Mouse (Mus musculus) neural tube, embryonic 13.5 days (tissue): ENCODE measurements at regions not wholly inside any gene's neighbourhood (a gene's known extent, or its start where the extent isn't known, plus 50 kb on each side); places are given as distances from the start of the nearest gene placed in this dataset.
A peak's percentile ranks its signal among the peaks of the same experiment; 100 is the strongest.

Source experiments
- ATAC-seq: fragments of 200-750 bp; cut with Nextera tagmentation; 2 replicates; pipeline ENCODE4 v1.8.0; 2017; ENCODE audit warnings: low read depth, mild to moderate bottlenecking, moderate TSS enrichment, moderate library complexity
- H3K27ac ChIP-seq: fragments of 300-500 bp; sonication (generic); replicated peaks from 2 replicates; pipeline ENCODE4 v1.5.1; 2015; ENCODE audit warnings: moderate library complexity, mild to moderate bottlenecking, inconsistent platforms
- H3K27me3 ChIP-seq: fragments of 300-500 bp; sonication (generic); 2 replicates; pipeline ENCODE4 v1.6.1; 2015; ENCODE audit warnings: mild to moderate bottlenecking, inconsistent platforms
- H3K36me3 ChIP-seq: fragments of 300-500 bp; sonication (generic); 2 replicates; pipeline ENCODE4 v1.6.1; 2015; ENCODE audit warnings: mild to moderate bottlenecking, inconsistent platforms
- H3K4me1 ChIP-seq: fragments of 300-500 bp; sonication (generic); replicated peaks from 2 replicates; pipeline ENCODE4 v1.6.1; 2015; ENCODE audit warnings: inconsistent platforms
- H3K4me2 ChIP-seq: fragments of 300-500 bp; sonication (generic); 2 replicates; pipeline ENCODE4 v1.6.1; 2015; ENCODE audit warnings: inconsistent platforms, mild to moderate bottlenecking, moderate library complexity
- H3K4me3 ChIP-seq: fragments of 300-500 bp; sonication (generic); 2 replicates; pipeline ENCODE4 v1.5.1; 2015; ENCODE audit warnings: mild to moderate bottlenecking, inconsistent platforms
- H3K9ac ChIP-seq: fragments of 300-500 bp; sonication (generic); 2 replicates; pipeline ENCODE4 v1.6.1; 2015; ENCODE audit warnings: moderate library complexity, mild to moderate bottlenecking, inconsistent platforms
- H3K9me3 ChIP-seq: fragments of 300-500 bp; sonication (generic); 2 replicates; pipeline ENCODE4 v1.6.1; 2016; ENCODE audit warnings: inconsistent platforms
- WGBS: fragments of 180-500 bp; shearing (Covaris S2); methylation state at CpG from one replicate; pipeline ENCODE4 v1.1.7; 2015; 5-methylcytosine and 5-hydroxymethylcytosine counted together

DNA sequence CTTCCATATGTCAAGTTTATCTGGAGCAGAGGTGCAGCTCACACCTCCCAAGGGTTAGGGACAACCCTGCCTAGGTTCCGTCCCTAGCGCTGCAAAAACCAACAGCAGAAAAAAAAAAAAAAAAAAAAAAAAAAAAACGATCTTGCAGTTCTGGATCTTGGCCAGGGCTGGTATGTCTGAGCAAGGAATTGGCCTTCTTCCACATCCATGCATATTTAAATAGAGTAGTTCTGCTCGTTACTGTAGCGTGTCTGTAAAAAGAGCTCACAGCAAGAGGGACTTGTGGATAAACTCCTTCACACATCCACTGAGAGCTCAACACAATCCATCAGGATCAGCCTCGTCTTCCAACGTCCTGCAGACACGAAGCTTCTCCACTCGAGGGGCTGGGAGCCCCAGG is 639.4 kb upstream of the Adam5 start:
- peak overlapping the region; percentile 42 for H3K27ac ChIP-seq
- no peaks in the 10 kb centered on the region for H3K36me3 ChIP-seq
- H3K9me3 ChIP-seq: no peaks in the 10 kb centered on the region
- ATAC-seq: no peak
- H3K4me2 ChIP-seq: no peak overlapping the region
- H3K27me3 ChIP-seq: no peaks in the 10 kb centered on the region
- peaks cover 45% of the 10 kb centered on the region for H3K4me1 ChIP-seq
- 37% methylated on average over 9 of the region's 9 CpGs for WGBS
- no peak overlapping the region for H3K4me3 ChIP-seq
- H3K9ac ChIP-seq: no peak overlapping the region

GRCm38 (mm10) chr8:25462492-25462891 is 638.3 kb upstream of the Adam5 start:
- no peaks in the 10 kb centered on the region for H3K9me3 ChIP-seq
- H3K4me1 ChIP-seq: peaks cover 45% of the 10 kb centered on the region
- H3K9ac ChIP-seq: no peak overlapping the region
- no peak for ATAC-seq
- H3K27ac ChIP-seq: peak overlapping the region; percentile 23
- no peaks in the 10 kb centered on the region for H3K27me3 ChIP-seq
- WGBS: 15% methylated on average over 4 of the region's 4 CpGs
- H3K4me2 ChIP-seq: no peak overlapping the region
- no peak overlapping the region for H3K4me3 ChIP-seq
- H3K36me3 ChIP-seq: no peaks in the 10 kb centered on the region

- no peaks in the 10 kb centered on the region for H3K36me3 ChIP-seq
- no peak overlapping the region for H3K4me2 ChIP-seq
- no peak overlapping the region for H3K27ac ChIP-seq
- no peaks in the 10 kb centered on the region for H3K27me3 ChIP-seq
- 0 out of 2 replicates have a peak, but pooled peaks cover 5% of the 10 kb centered on the region for H3K9me3 ChIP-seq
- H3K4me1 ChIP-seq: no peaks in the 10 kb centered on the region
- WGBS: 52% methylated on average over 6 of the region's 6 CpGs
- H3K9ac ChIP-seq: no peak overlapping the region
- H3K4me3 ChIP-seq: no peak overlapping the region
- ATAC-seq: no peak
Observed at GRCm38 (mm10) chr8:25455644-25456043, 631.5 kb upstream of the Adam5 start.

- Histone ChIP-seq H3K9me3 (0 out of 2 replicates have a peak, but pooled peaks cover 5% of the 10 kb centered on the region), H3K27ac (no peak overlapping the region), H3K4me1 (no peaks in the 10 kb centered on the region), H3K4me2 (no peak overlapping the region), H3K4me3 (no peak overlapping the region), H3K9ac (no peak overlapping the region), H3K36me3 (no peaks in the 10 kb centered on the region), H3K27me3 (no peaks in the 10 kb centered on the region)
- WGBS: 78% methylated on average over 1 of the region's 1 CpGs
- ATAC-seq: no peak
Observed at GRCm38 (mm10) chr8:25454972-25455371, 630.8 kb upstream of the Adam5 start.

DNA sequence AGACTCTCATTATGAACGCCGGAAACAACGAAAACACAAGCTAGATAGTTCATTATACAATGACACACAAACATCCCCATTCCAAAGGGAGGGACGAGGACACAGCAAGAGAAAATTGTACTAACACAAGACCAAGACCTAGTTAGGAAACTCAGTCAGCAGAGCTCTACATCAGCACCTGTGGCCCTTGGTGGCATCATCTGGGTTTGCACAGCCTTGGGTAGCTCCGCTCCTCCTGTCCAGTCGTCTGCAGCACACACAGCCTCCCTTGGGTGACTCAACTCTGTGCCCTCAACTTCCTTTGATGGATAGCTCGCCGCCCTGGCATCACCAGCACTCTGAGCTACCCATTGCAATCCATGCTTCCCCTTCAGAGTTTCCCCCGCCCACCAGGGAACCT is 629.7 kb upstream of the Adam5 start:
- H3K9ac ChIP-seq: no peak overlapping the region
- no peak overlapping the region for H3K27ac ChIP-seq
- no peaks in the 10 kb centered on the region for H3K27me3 ChIP-seq
- 93% methylated on average over 9 of the region's 9 CpGs for WGBS
- no peak overlapping the region for H3K4me3 ChIP-seq
- H3K4me2 ChIP-seq: no peak overlapping the region
- no peaks in the 10 kb centered on the region for H3K4me1 ChIP-seq
- 0 out of 2 replicates have a peak, but pooled peaks cover 5% of the 10 kb centered on the region for H3K9me3 ChIP-seq
- H3K36me3 ChIP-seq: no peaks in the 10 kb centered on the region
- ATAC-seq: no peak

GRCm38 (mm10) chr8:25450544-25450943 is 626.4 kb upstream of the Adam5 start:
- Histone ChIP-seq H3K4me3 (no peak overlapping the region), H3K9me3 (0 out of 2 replicates have a peak, but pooled peaks cover 5% of the 10 kb centered on the region), H3K9ac (no peak overlapping the region), H3K36me3 (no peaks in the 10 kb centered on the region), H3K4me2 (no peak overlapping the region), H3K4me1 (no peaks in the 10 kb centered on the region), H3K27me3 (no peaks in the 10 kb centered on the region), H3K27ac (no peak overlapping the region)
- no peak for ATAC-seq

DNA sequence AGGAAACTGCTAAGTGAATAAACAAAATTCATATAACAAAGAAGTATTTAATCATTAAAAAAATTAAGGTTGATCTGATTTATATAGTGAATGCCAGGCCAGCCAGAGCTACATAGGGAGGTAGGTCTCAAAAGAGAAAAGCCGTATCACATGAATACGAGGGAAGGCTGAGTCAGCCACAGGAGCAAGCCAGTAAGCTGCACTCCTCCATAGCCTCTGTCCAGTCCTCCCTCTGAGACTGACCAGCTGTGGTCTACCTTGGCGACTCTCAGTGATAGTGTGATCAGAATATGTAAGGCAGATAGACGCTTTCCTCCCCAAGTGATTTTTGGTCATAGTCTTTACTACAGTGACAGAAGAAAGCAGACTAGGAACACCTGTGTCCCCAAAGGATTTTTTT is 625.4 kb upstream of the Adam5 start:
- Histone ChIP-seq H3K9ac (no peak overlapping the region), H3K27me3 (no peaks in the 10 kb centered on the region), H3K27ac (no peak overlapping the region), H3K4me3 (no peak overlapping the region), H3K36me3 (no peaks in the 10 kb centered on the region), H3K9me3 (0 out of 2 replicates have a peak, but pooled peaks cover 5% of the 10 kb centered on the region), H3K4me2 (no peak overlapping the region), H3K4me1 (no peaks in the 10 kb centered on the region)
- no peak for ATAC-seq
- 89% methylated on average over 4 of the region's 4 CpGs for WGBS

- Histone ChIP-seq H3K4me3 (no peak overlapping the region), H3K9ac (no peak overlapping the region), H3K27ac (no peak overlapping the region), H3K4me1 (no peaks in the 10 kb centered on the region), H3K36me3 (no peaks in the 10 kb centered on the region), H3K9me3 (0 out of 2 replicates have a peak, but pooled peaks cover 2% of the 10 kb centered on the region), H3K27me3 (no peaks in the 10 kb centered on the region), H3K4me2 (no peak overlapping the region)
- ATAC-seq: no peak
- WGBS: 91% methylated on average over 4 of the region's 4 CpGs
Observed at GRCm38 (mm10) chr8:25447900-25448299, 623.7 kb upstream of the Adam5 start.

GRCm38 (mm10) chr8:25445968-25446367 is 621.8 kb upstream of the Adam5 start:
- WGBS: 97% methylated on average over 1 of the region's 1 CpGs
- H3K36me3 ChIP-seq: no peaks in the 10 kb centered on the region
- no peak for ATAC-seq
- H3K9ac ChIP-seq: no peak overlapping the region
- H3K27ac ChIP-seq: no peak overlapping the region
- H3K4me1 ChIP-seq: peaks cover 4% of the 10 kb centered on the region
- H3K4me3 ChIP-seq: no peak overlapping the region
- no peaks in the 10 kb centered on the region for H3K27me3 ChIP-seq
- no peaks in the 10 kb centered on the region for H3K9me3 ChIP-seq
- no peak overlapping the region for H3K4me2 ChIP-seq

DNA sequence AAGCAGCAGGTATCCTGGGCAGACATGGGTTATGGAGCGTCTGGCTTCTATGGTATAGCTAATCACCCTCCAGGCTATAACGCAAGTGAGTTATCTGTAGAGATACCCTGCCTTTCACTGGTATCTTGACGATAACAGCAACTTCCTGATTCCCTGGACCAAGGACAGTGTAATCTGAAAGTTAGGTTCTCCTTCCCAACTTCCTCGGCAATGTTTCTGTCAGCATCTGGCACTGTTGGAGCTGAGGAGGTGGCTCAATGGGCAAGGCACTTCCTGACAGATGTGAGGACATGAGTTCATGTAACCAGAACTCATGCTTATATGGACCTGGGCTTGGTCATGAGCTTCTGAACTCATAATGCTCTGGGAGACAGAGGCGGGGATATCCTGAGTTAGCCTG is 620.9 kb upstream of the Adam5 start:
- H3K4me1 ChIP-seq: peaks cover 13% of the 10 kb centered on the region
- H3K36me3 ChIP-seq: no peaks in the 10 kb centered on the region
- H3K4me2 ChIP-seq: no peak overlapping the region
- H3K9ac ChIP-seq: no peak overlapping the region
- ATAC-seq: no peak
- no peak overlapping the region for H3K4me3 ChIP-seq
- no peaks in the 10 kb centered on the region for H3K27me3 ChIP-seq
- WGBS: 81% methylated on average over 5 of the region's 5 CpGs
- no peak overlapping the region for H3K27ac ChIP-seq
- H3K9me3 ChIP-seq: no peaks in the 10 kb centered on the region

GRCm38 (mm10) chr8:25443552-25443951 is 619.4 kb upstream of the Adam5 start:
- H3K9me3 ChIP-seq: no peaks in the 10 kb centered on the region
- no peak overlapping the region for H3K9ac ChIP-seq
- H3K27ac ChIP-seq: no peak overlapping the region
- H3K4me1 ChIP-seq: peaks cover 14% of the 10 kb centered on the region
- H3K36me3 ChIP-seq: no peaks in the 10 kb centered on the region
- H3K4me2 ChIP-seq: no peak overlapping the region
- no peak for ATAC-seq
- 0 out of 2 replicates have a peak, but pooled peaks cover 3% of the 10 kb centered on the region for H3K27me3 ChIP-seq
- no peak overlapping the region for H3K4me3 ChIP-seq
- WGBS: 74% methylated on average over 5 of the region's 5 CpGs

- H3K36me3 ChIP-seq: no peaks in the 10 kb centered on the region
- H3K27me3 ChIP-seq: 0 out of 2 replicates have a peak, but pooled peaks cover 3% of the 10 kb centered on the region
- H3K9ac ChIP-seq: peak overlapping the region; percentile 38; the same call in 1 of the 2 replicates
- peaks cover 14% of the 10 kb centered on the region for H3K4me1 ChIP-seq
- no peaks in the 10 kb centered on the region for H3K9me3 ChIP-seq
- H3K4me3 ChIP-seq: no peak overlapping the region
- H3K4me2 ChIP-seq: peak overlapping the region; percentile 36
- ATAC-seq: no peak
- WGBS: 37% methylated on average over 6 of the region's 6 CpGs
- no peak overlapping the region for H3K27ac ChIP-seq
Observed at GRCm38 (mm10) chr8:25441057-25441441, 616.9 kb upstream of the Adam5 start.

DNA sequence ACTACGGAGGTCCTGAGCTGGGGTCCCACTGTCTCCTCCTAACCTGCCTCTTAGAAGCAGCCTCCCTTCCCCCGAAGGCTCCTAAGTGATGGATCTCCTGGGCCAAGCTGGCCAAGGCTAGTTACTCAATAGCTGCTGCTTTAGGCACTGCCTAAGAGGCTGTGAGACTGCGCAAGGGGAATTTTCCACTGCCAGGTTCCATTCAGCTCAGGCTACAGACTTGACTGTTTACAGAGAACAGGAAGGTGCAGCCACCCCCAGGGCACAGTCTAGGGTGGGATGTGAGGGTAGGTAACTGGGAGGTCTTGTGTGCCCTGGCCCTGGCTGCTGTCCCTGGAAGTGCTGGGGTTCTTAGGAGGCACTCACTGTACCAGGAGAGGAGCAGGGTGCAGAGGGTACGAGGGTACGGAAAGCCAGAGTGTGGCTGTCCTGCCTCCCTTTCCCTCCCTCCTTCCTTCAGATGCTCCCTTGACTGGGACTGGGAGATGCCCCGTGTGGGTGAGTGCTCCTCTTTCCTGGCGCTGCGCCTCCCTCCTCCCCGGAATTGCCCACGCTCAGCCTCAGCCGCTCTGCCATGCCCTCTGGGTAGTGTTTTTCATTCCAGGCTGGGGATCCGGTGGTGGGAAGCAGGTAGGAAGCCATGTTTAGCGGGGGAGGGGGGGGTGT is 616.4 kb upstream of the Adam5 start:
- H3K27me3 ChIP-seq: 0 out of 2 replicates have a peak, but pooled peaks cover 3% of the 10 kb centered on the region
- 17% methylated on average over 13 of the region's 13 CpGs for WGBS
- H3K36me3 ChIP-seq: no peaks in the 10 kb centered on the region
- H3K9me3 ChIP-seq: no peaks in the 10 kb centered on the region
- peaks cover 14% of the 10 kb centered on the region for H3K4me1 ChIP-seq
- peak overlapping the region; percentile 53 for H3K27ac ChIP-seq
- H3K4me2 ChIP-seq: peak overlapping the region; percentile 36
- H3K4me3 ChIP-seq: no peak overlapping the region
- ATAC-seq: peak; percentile 76
- H3K9ac ChIP-seq: peak overlapping the region; percentile 38
